Mouse (Mus musculus) splenic B cell, adult 2 months (primary cell): ENCODE measurements around the gene Aqp1.

Experiments used
- DNase-seq: peaks from one replicate; pipeline ENCODE4 v3.0.0-alpha.2; 2011; ENCODE audit warnings: low read depth, low spot score
- H3K27me3 ChIP-seq: 2 replicates; pipeline ENCODE4 v1.6.1; 2012; ENCODE audit warnings: mild to moderate bottlenecking, low read length, moderate library complexity, mixed read lengths; ENCODE audit not compliant: control insufficient read depth, poor library complexity, insufficient read depth, severe bottlenecking
- H3K36me3 ChIP-seq: 2 replicates; pipeline ENCODE4 v1.6.1; 2012; ENCODE audit warnings: mild to moderate bottlenecking, low read length, moderate library complexity, mixed read lengths; ENCODE audit not compliant: control insufficient read depth, poor library complexity, insufficient read depth, severe bottlenecking

Aqp1 gene

GRCm38 (mm10) chr6:55344291-55345016, 8.2 kb downstream of the Aqp1 start:
- H3K27me3 ChIP-seq, result no peaks in the 10 kb centered on the region
- no peaks in the 10 kb centered on the region for H3K36me3 ChIP-seq
- no peak for DNase-seq

DNA sequence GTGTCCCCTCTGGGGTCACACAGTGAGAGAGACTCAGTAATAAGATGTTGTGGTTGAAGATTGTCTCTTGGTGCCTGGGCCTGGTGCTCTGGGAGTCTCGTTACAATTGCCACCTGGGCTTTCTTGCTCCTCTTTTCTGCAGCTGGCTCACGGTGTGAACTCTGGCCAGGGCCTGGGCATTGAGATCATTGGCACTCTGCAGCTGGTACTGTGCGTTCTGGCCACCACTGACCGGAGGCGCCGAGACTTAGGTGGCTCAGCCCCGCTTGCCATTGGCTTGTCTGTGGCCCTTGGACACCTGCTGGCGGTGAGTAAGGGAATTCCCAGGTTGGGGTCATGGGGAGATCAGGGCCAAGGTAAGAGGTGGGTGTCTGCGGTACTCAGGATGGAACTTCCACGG, 9.0 kb downstream of the Aqp1 start:
- H3K36me3 ChIP-seq, result no peaks in the 10 kb centered on the region

DNA sequence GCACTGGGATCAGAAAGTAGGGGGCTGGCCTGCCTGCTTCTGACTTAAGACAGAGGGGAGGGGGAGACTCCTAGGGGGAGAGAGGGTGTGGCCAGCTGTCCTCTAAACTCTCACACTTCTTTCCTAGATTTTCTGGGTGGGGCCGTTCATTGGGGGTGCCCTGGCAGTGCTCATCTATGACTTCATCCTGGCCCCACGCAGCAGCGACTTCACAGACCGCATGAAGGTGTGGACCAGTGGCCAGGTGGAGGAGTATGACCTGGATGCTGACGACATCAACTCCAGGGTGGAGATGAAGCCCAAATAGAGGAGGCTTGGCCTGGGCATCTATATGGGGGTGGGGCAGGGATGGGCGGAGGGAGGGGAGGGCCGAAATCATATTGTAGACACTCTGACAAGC, 10.3 kb downstream of the Aqp1 start:
- H3K36me3 ChIP-seq, result no peaks in the 10 kb centered on the region
- no peak for DNase-seq
- H3K27me3 ChIP-seq, result no peaks in the 10 kb centered on the region

More for the DNA sequence above, 9.0 kb downstream of the Aqp1 start:
- no peak for DNase-seq
- H3K27me3 ChIP-seq, result no peaks in the 10 kb centered on the region

- DNase-seq, result no peak
- Histone ChIP-seq H3K36me3 (no peaks in the 10 kb centered on the region), H3K27me3 (peaks cover 2% of the 10 kb centered on the region; the same call in 1 of the 2 replicates)
Observed at GRCm38 (mm10) chr6:55347711-55348571, 11.7 kb downstream of the Aqp1 start.

GRCm38 (mm10) chr6:55349231-55349630, 13.0 kb downstream of the Aqp1 start:
- DNase-seq, result no peak
- H3K36me3 ChIP-seq, result no peaks in the 10 kb centered on the region
- peaks cover 2% of the 10 kb centered on the region; the same call in 1 of the 2 replicates for H3K27me3 ChIP-seq

- no peaks in the 10 kb centered on the region for H3K36me3 ChIP-seq
- H3K27me3 ChIP-seq, result peaks cover 2% of the 10 kb centered on the region; the same call in 1 of the 2 replicates
- DNase-seq, result no peak
Observed at GRCm38 (mm10) chr6:55350383-55350952, 14.2 kb downstream of the Aqp1 start.

DNA sequence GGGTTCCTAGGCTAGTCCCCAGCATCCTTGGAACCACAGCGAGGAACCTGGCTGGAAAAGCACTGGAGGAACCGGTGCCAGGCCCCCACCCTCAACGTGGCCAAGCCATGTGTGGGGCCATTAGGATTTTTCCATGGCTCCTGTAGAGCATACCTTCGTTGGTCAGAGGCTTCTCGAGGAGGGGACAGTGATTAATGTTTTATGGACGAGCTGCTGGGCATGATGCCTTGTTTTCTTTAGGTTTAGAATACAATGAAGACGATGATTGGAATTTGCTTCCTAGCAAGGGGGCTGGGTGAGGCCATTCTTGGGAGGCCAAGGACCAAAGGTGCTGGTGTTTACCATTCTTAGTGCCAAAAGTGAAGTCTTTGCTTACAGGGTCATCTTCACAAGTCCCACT, 15.5 kb downstream of the Aqp1 start:
- peaks cover 2% of the 10 kb centered on the region; the same call in 1 of the 2 replicates for H3K27me3 ChIP-seq
- DNase-seq, result no peak
- no peaks in the 10 kb centered on the region for H3K36me3 ChIP-seq

GRCm38 (mm10) chr6:55353711-55354445, 17.6 kb downstream of the Aqp1 start:
- H3K27me3 ChIP-seq, result peaks cover 2% of the 10 kb centered on the region; the same call in 1 of the 2 replicates
- no peak for DNase-seq
- no peaks in the 10 kb centered on the region for H3K36me3 ChIP-seq

- H3K36me3 ChIP-seq, result no peaks in the 10 kb centered on the region
- no peak for DNase-seq
- peaks cover 2% of the 10 kb centered on the region; the same call in 1 of the 2 replicates for H3K27me3 ChIP-seq
Observed at GRCm38 (mm10) chr6:55354456-55355117, 18.4 kb downstream of the Aqp1 start.

DNA sequence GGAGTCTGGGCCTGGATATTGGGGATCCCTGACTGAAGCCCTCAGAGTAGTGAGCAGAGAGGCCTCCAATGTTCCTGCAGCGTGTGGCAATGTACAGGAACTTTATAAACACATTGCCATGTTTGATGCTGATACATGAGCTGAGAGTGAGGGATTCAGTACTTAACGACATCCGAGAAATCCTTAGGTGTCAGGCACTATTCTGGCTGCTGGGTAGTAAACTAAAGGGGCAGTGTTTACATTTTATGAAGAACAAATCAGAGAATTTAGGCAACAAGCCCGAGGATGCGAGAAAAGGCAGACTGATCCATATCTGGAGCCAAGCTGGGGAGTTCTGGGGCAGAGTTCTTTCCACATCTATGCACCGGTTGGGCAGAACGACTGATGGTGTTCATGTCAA, 19.3 kb downstream of the Aqp1 start:
- peaks cover 2% of the 10 kb centered on the region; the same call in 1 of the 2 replicates for H3K27me3 ChIP-seq
- DNase-seq, result no peak
- H3K36me3 ChIP-seq, result no peaks in the 10 kb centered on the region

- no peak for DNase-seq
- peaks cover 2% of the 10 kb centered on the region; the same call in 1 of the 2 replicates for H3K27me3 ChIP-seq
- no peaks in the 10 kb centered on the region for H3K36me3 ChIP-seq
Observed at GRCm38 (mm10) chr6:55356017-55356703, 19.9 kb downstream of the Aqp1 start.

DNA sequence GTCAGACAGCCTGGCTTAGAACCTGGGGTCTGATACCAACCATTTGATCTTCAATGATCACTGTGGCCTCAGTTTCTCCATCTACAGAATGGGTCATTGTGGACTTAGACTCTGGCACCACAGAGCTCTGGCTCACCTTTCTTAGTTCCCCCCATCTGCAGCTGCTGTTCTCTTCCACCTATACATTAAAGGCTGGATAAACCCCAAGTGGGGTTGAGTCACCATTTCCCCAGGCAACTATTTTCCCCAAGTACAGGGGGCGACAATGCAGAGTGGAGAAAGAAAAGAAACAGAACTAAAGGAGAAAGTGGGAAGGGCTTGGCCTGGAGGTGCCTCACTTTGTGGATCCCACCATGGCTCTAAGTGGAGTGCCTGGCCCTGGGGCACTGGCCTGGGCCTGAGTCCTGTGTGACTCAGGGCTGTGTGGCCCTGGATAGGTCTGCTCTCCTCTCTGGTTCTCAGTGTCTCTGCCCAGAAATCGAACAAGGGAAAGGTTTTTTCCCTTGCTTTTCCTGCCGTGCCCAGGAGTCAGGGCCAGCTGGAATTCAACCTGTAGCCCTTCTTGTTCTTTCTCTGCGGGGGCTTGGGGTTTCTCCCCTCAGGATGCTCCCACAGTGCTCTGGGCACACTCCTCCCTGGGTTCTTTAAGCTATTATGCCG, 20.9 kb downstream of the Aqp1 start:
- H3K36me3 ChIP-seq, result no peaks in the 10 kb centered on the region
- DNase-seq, result no peak
- H3K27me3 ChIP-seq, result peaks cover 2% of the 10 kb centered on the region; the same call in 1 of the 2 replicates

- H3K36me3 ChIP-seq, result no peaks in the 10 kb centered on the region
- DNase-seq, result no peak
- peaks cover under 1% of the 10 kb centered on the region; the same call in 1 of the 2 replicates for H3K27me3 ChIP-seq
Observed at GRCm38 (mm10) chr6:55357636-55358031, 21.4 kb downstream of the Aqp1 start.
